Mouse (Mus musculus): ENCODE data around the gene Srr. TPM values are rescaled to one million over a fixed set of nuclear protein-coding genes. Genes with fewer than 3 reads are reported as not detected.

Gene Srr
- polyA plus RNA-seq, 1 experiment from 2014 or later, result 31.5 TPM

Small RNA genes lying within 50 kb of the gene (microRNA-seq; reads per million reads assigned to microRNA genes)
- gene Mir6926, result 0.62 reads per million

Other genes starting within 250 kb of the Srr start
- 59.6 and 66.9 TPM in 2 replicates for gene Pafah1b1, start 201.3 kb downstream of the Srr start, polyA plus RNA-seq (2015; fragmentation: Nextera tagmentation; extraction: Ambion mirVana)
- gene Mettl16, start 155.1 kb downstream of the Srr start, polyA plus RNA-seq (2015; fragmentation: Nextera tagmentation; extraction: Ambion mirVana), result 55.2 and 56.4 TPM in 2 replicates
- 8.4 and 9.1 TPM in 2 replicates for gene Mnt, start 95.0 kb downstream of the Srr start, polyA plus RNA-seq (2015; fragmentation: Nextera tagmentation; extraction: Ambion mirVana)
- gene Sgsm2, start 28.9 kb downstream of the Srr start, polyA plus RNA-seq (2015; fragmentation: Nextera tagmentation; extraction: Ambion mirVana), result 18.8 and 20.8 TPM in 2 replicates
- gene Tsr1, start 27.9 kb downstream of the Srr start, polyA plus RNA-seq (2015; fragmentation: Nextera tagmentation; extraction: Ambion mirVana), result 28.1 and 32.1 TPM in 2 replicates
- gene Smg6, start 125 bp downstream of the Srr start, polyA plus RNA-seq (2015; fragmentation: Nextera tagmentation; extraction: Ambion mirVana), result 20.2 and 21.0 TPM in 2 replicates
- gene Hic1, start 243.6 kb upstream of the Srr start, polyA plus RNA-seq (2015; fragmentation: Nextera tagmentation; extraction: Ambion mirVana), result 1.2 and 2.4 TPM in 2 replicates